Mouse (Mus musculus) kidney, adult 9 months (tissue): ENCODE data around the gene Pcdh17.

Experiments
- DNase-seq: peaks from one replicate; pipeline ENCODE4 v3.0.0; 2022

Gene Pcdh17

GRCm38 (mm10) chr14:84480546-84480945, 37.2 kb downstream of the Pcdh17 start:
- DNase-seq = no peak

- no peak for DNase-seq
Observed at GRCm38 (mm10) chr14:84484350-84484749, 41.0 kb downstream of the Pcdh17 start.

GRCm38 (mm10) chr14:84511010-84511409, 67.6 kb downstream of the Pcdh17 start:
- no peak for DNase-seq

- DNase-seq = no peak
Observed at GRCm38 (mm10) chr14:84532397-84532796, 89.0 kb downstream of the Pcdh17 start.

- DNase-seq = no peak
Observed at GRCm38 (mm10) chr14:84535264-84535663, 91.9 kb downstream of the Pcdh17 start.

GRCm38 (mm10) chr14:84541838-84542237, 98.5 kb downstream of the Pcdh17 start:
- no peak for DNase-seq

- no peak for DNase-seq
Observed at GRCm38 (mm10) chr14:84545968-84546367, 102.6 kb downstream of the Pcdh17 start.

GRCm38 (mm10) chr14:84547513-84548194, 104.3 kb downstream of the Pcdh17 start:
- DNase-seq = no peak

- DNase-seq = no peak
Observed at GRCm38 (mm10) chr14:84551546-84551945, 108.2 kb downstream of the Pcdh17 start.

GRCm38 (mm10) chr14:84571071-84571470, 127.7 kb downstream of the Pcdh17 start:
- DNase-seq = no peak
